Mouse (Mus musculus) CH12.LX (cell line): ENCODE measurements around the gene Tns3. TPM values are rescaled to one million over a fixed set of nuclear protein-coding genes. Genes with fewer than 3 reads are reported as not detected.

ENCODE experiments used
- DNase-seq: peaks from one replicate; pipeline ENCODE4 v3.0.0-alpha.2; 2013; ENCODE audit errors: extremely low read depth
- H3K27ac ChIP-seq: 2 replicates; pipeline ENCODE4 v1.5.1; 2012; ENCODE audit warnings: low read depth, mild to moderate bottlenecking, control low read depth, moderate library complexity; ENCODE audit not compliant: insufficient read depth
- H3K27me3 ChIP-seq: replicated peaks from 2 replicates; pipeline ENCODE3; 2012; ENCODE audit warnings: inconsistent platforms
- H3K36me3 ChIP-seq, 2 experiments: replicated peaks in 1 of 2; 2 replicates each; pipeline versions ENCODE3 to v1.6.1; 2012; ENCODE audit warnings: inconsistent platforms in 1 of 2, low read length in 1 of 2, mild to moderate bottlenecking in 1 of 2, mixed read lengths in 1 of 2, moderate library complexity in 1 of 2; ENCODE audit not compliant: control insufficient read depth in 1 of 2, insufficient read depth in 1 of 2
- H3K4me1 ChIP-seq, 2 experiments: 2 replicates each; pipeline ENCODE4 v1.6.1; 2012; ENCODE audit warnings: inconsistent platforms in 1 of 2, moderate library complexity in 1 of 2; ENCODE audit not compliant: insufficient read depth in 2 of 2, control insufficient read depth in 1 of 2
- H3K4me2 ChIP-seq: 2 replicates; pipeline ENCODE4 v1.6.1; 2012; ENCODE audit warnings: low read depth, mild to moderate bottlenecking, control low read depth; ENCODE audit not compliant: poor library complexity, insufficient read depth, severe bottlenecking
- H3K4me3 ChIP-seq, 3 experiments: fragments of 150-350 bp in 1 of 3; sonication (generic) in 1 of 3; replicated peaks in 1 of 3; 2 replicates each; pipeline versions ENCODE3 to v1.5.1; 2011 to 2012; ENCODE audit warnings: low read depth in 2 of 3, low read length in 2 of 3, mild to moderate bottlenecking in 2 of 3, moderate library complexity in 2 of 3, control low read depth in 1 of 3, improper control_type of control experiment in 1 of 3, inconsistent platforms in 1 of 3, mixed read lengths in 1 of 3; ENCODE audit not compliant: poor library complexity in 1 of 3
- H3K79me2 ChIP-seq: replicated peaks from 2 replicates; pipeline ENCODE4 v1.6.1; 2012; ENCODE audit warnings: mild to moderate bottlenecking, moderate library complexity; ENCODE audit not compliant: control insufficient read depth, poor library complexity, insufficient read depth, severe bottlenecking; ENCODE audit errors: extremely low read depth
- H3K9ac ChIP-seq: 2 replicates; pipeline ENCODE4 v1.6.1; 2012; ENCODE audit warnings: low read depth, mild to moderate bottlenecking, control low read depth, moderate library complexity; ENCODE audit not compliant: insufficient read depth
- H3K9me3 ChIP-seq: replicated peaks from 2 replicates; pipeline ENCODE3; 2012; ENCODE audit warnings: low read length, inconsistent platforms, mixed read lengths
- HCFC1 ChIP-seq: IDR thresholded peaks from 2 replicates; pipeline ENCODE4 v1.6.1; 2012; ENCODE audit warnings: low read depth, mild to moderate bottlenecking, inconsistent platforms, low read length, improper control_type of control experiment
- MAFK ChIP-seq: IDR thresholded peaks from 2 replicates; pipeline ENCODE4 v1.6.1; 2011; ENCODE audit warnings: low read length, improper control_type of control experiment; ENCODE audit not compliant: insufficient replicate concordance
- NELFE ChIP-seq: IDR thresholded peaks from 2 replicates; pipeline ENCODE4 v1.6.1; 2011; ENCODE audit warnings: low read depth, low read length, improper control_type of control experiment
- SMC3 ChIP-seq: IDR thresholded peaks from 2 replicates; pipeline ENCODE4 v1.6.1; 2011; ENCODE audit warnings: low read depth, low read length, improper control_type of control experiment
- UBTF ChIP-seq: IDR thresholded peaks from 2 replicates; pipeline ENCODE4 v1.6.1; 2012; ENCODE audit warnings: low read depth, mild to moderate bottlenecking, inconsistent platforms, low read length, improper control_type of control experiment, moderate library complexity
- dilution Hi-C: fragments of 300-500 bp; cut with MboI; formaldehyde crosslinking; loops from 2 replicates; pipeline ENCODE4 v1.14.3; 2020; ENCODE audit warnings: low sequenced_read_pairs; ENCODE audit not compliant: extremely low pct_unique_long_range_greater_than_20kb, extremely low pct_ligation_motif_present
- in situ Hi-C: fragments of 300-500 bp; cut with MboI; formaldehyde crosslinking; loops from 3 replicates; pipeline ENCODE4 v1.14.3; 2019; ENCODE audit warnings: low sequenced_read_pairs, low pct_ligation_motif_present, low pct_unique_long_range_greater_than_20kb, mixed read lengths
- polyA plus RNA-seq: library from polyadenylated mRNA; unstranded; fragments of >175 nt; gene quantifications from 2 replicates; pipeline ENCODE4 v1.2.1, GENCODE M21; 2012; ENCODE audit warnings: low read depth; ENCODE audit not compliant: insufficient read length
- total RNA-seq, 2 experiments: library from RNA; depleted of rRNA; stranded (reverse); fragments of 300-350 nt in 1 of 2; fragments of >200 nt in 1 of 2; gene quantifications; 2 replicates each; pipeline ENCODE4 v1.2.3; 2012 to 2014

The Tns3 gene
- total and polyA plus RNA-seq, 3 experiments = 0.03 to 1.3 (median 0.33) TPM

- in situ Hi-C loops = no loop called here
- no peak overlapping the region for H3K4me2 ChIP-seq
- no peaks in the 10 kb centered on the region for H3K9me3 ChIP-seq
- H3K4me3 ChIP-seq = no peak overlapping the region
- peaks cover 12% of the 10 kb centered on the region for H3K27me3 ChIP-seq
- no peak overlapping the region for H3K9ac ChIP-seq
- no peak for DNase-seq
- no peaks in the 10 kb centered on the region for H3K79me2 ChIP-seq
- TF ChIP-seq SMC3 = no peak
- TF ChIP-seq, all 38 proteins: peak for 0
- Histone ChIP-seq H3K27ac (no peak overlapping the region), H3K4me1 (peaks cover 7 to 14% of the 10 kb centered on the region in 2 experiments; a peak in 3 of 4 replicates), H3K36me3 (no peaks in the 10 kb centered on the region)
- dilution Hi-C loops = no loop called here
Measured at GRCm38 (mm10) chr11:8635778-8636177, 28.6 kb downstream of the Tns3 start.

- dilution Hi-C loops = no loop called here
- peaks cover 7 to 14% of the 10 kb centered on the region in 2 experiments; a peak in 3 of 4 replicates for H3K4me1 ChIP-seq
- H3K36me3 ChIP-seq = no peaks in the 10 kb centered on the region
- in situ Hi-C loops = no loop called here
- DNase-seq = no peak
- 0 out of 2 replicates have a peak overlapping the region, but pooled peaks have one; percentile 11 for H3K4me2 ChIP-seq
- 0 out of 2 replicates have a peak, but pooled peaks have one; percentile 24 for TF ChIP-seq MAFK
- TF ChIP-seq UBTF = no peak
- peaks cover 8% of the 10 kb centered on the region for H3K27me3 ChIP-seq
- H3K4me3 ChIP-seq = no peak overlapping the region
- H3K9ac ChIP-seq = no peak overlapping the region
- no peaks in the 10 kb centered on the region for H3K79me2 ChIP-seq
- no peaks in the 10 kb centered on the region for H3K9me3 ChIP-seq
- no peak overlapping the region for H3K27ac ChIP-seq
Measured at GRCm38 (mm10) chr11:8634728-8635410, 29.5 kb downstream of the Tns3 start.

GRCm38 (mm10) chr11:8632163-8632562 is 32.2 kb downstream of the Tns3 start:
- no peaks in the 10 kb centered on the region for H3K79me2 ChIP-seq
- peaks cover 5% of the 10 kb centered on the region for H3K27me3 ChIP-seq
- no peak overlapping the region for H3K4me2 ChIP-seq
- no peaks in the 10 kb centered on the region for H3K36me3 ChIP-seq
- in situ Hi-C loops = no loop called here
- H3K9ac ChIP-seq = no peak overlapping the region
- TF ChIP-seq NELFE (no peak), HCFC1 (no peak)
- peaks cover 7 to 28% of the 10 kb centered on the region in 2 experiments; a peak in 3 of 4 replicates for H3K4me1 ChIP-seq
- DNase-seq = no peak
- H3K9me3 ChIP-seq = no peaks in the 10 kb centered on the region
- no peak overlapping the region for H3K27ac ChIP-seq
- dilution Hi-C loops = no loop called here
- H3K4me3 ChIP-seq = no peak overlapping the region
